12 mouse cellular contexts compared by ENCODE assay signal in the genomic region with DNA sequence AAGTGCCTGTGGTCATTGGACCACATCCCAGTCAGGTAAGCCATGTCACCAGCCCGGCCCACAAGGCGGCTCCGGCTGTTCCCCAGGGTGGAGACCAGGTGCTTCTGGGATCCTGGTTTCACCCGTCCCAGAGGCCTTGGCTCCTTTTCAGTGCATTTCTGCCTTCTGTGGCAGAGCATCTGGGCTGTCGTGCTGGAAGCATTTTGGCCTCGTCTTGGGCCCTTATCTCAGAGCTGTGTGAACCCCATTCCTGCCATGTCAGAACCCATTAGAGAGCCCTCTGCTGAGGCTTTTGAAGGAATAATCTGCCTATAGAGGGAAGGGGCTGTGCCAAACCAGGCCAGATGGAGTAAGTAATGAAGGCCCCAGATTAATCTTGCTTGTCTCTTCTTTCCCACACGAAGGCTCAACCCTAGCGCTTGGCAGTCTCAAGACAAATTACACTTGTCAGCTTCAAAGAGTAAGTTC.
DNase-seq lines count a peak whose midpoint lies in the region; ATAC-seq and TF ChIP-seq lines count a peak whose summit lies in the region.
"Had no signal": no experiment of that assay in that cellular context is flagged by ENCODE, and none has a peak within 500 bp of the region (broad histone marks: within the 10 kb centered on the region; RNA-seq: fewer than 3 reads in every experiment).

No protein-coding gene starts in this region.

- H3K4me3 ChIP-seq in heart, embryonic 11.5 days (ENCODE audit: low read depth, low read length), result no peak overlapping the region
- no peak overlapping the region for H3K4me3 ChIP-seq in hindbrain, postnatal 0 days (ENCODE audit: low read length)
- no peak overlapping the region for H3K4me3 ChIP-seq in midbrain, embryonic 14.5 days (replicated peaks; ENCODE audit: low read depth, low read length)

- 43% methylated on average over 8 of the region's 8 CpGs for WGBS in heart, embryonic 11.5 days (ENCODE audit: insufficient replicate concordance)
- WGBS in hindbrain, postnatal 0 days, result 40% methylated on average over 8 of the region's 8 CpGs
- 43% methylated on average over 8 of the region's 8 CpGs for WGBS in midbrain, embryonic 14.5 days

- H3K9ac ChIP-seq in heart, embryonic 11.5 days (ENCODE audit: low read depth, low read length), result no peak overlapping the region
- no peak overlapping the region for H3K9ac ChIP-seq in hindbrain, postnatal 0 days (replicated peaks; ENCODE audit: low read length)
- H3K9ac ChIP-seq in midbrain, embryonic 14.5 days (replicated peaks; ENCODE audit: low read length), result no peak overlapping the region
- H3K9ac ChIP-seq: liver, postnatal 0 days had no signal

- ATAC-seq in heart, embryonic 11.5 days (replicated peaks; ENCODE audit: insufficient number of reproducible peaks, low FRiP score, low TSS enrichment), result no peak
- peak; percentile 78 for ATAC-seq in hindbrain, postnatal 0 days
- ATAC-seq in midbrain, embryonic 14.5 days (ENCODE audit: low FRiP score, low TSS enrichment), result peak; percentile 34; the same call in 1 of the 2 replicates

- DNase-seq in heart, adult 11 months, result peak; percentile 92
- peak; percentile 88 for DNase-seq in brain, embryonic 14.5 days (ENCODE audit: low read depth)
- peak; percentile 81 for DNase-seq in hindbrain, postnatal 0 days (ENCODE audit: low spot score)
- DNase-seq in midbrain, embryonic 14.5 days, result peak; percentile 39
- DNase-seq in right cerebral cortex, postnatal 14 days, result no peak
- DNase-seq in gastrocnemius, postnatal 4 days (ENCODE audit: low spot score in 2 of 2), result no peak
- DNase-seq in left cerebral cortex, adult 9 months (ENCODE audit: low spot score in 2 of 2), result no peak
- DNase-seq: adrenal gland, adult 8-10 months; liver, postnatal 0 days; thymus, postnatal 36 days had no signal

- H3K36me3 ChIP-seq in heart, embryonic 11.5 days (ENCODE audit: control insufficient read depth, insufficient read depth, low read length), result no peaks in the 10 kb centered on the region
- no peaks in the 10 kb centered on the region for H3K36me3 ChIP-seq in hindbrain, postnatal 0 days (ENCODE audit: insufficient read depth, low read length)
- H3K36me3 ChIP-seq in midbrain, embryonic 14.5 days (ENCODE audit: control insufficient read depth, insufficient read depth, low read length), result no peaks in the 10 kb centered on the region

- no peak overlapping the region for H3K4me2 ChIP-seq in heart, embryonic 11.5 days
- no peak overlapping the region for H3K4me2 ChIP-seq in hindbrain, postnatal 0 days (ENCODE audit: low read depth, low read length)
- no peak overlapping the region for H3K4me2 ChIP-seq in midbrain, embryonic 14.5 days (ENCODE audit: low read length)

- TF ChIP-seq CTCF in brain, embryonic 14.5 days (IDR thresholded peaks at IDR 0.05; ENCODE audit: borderline replicate concordance, extremely low read depth, insufficient read depth, insufficient read length), result no peak
- TF ChIP-seq CTCF in hindbrain, postnatal 0 days (IDR thresholded peaks at IDR 0.05; ENCODE audit: low read depth), result no peak

- no peaks in the 10 kb centered on the region for H3K4me1 ChIP-seq in heart, embryonic 11.5 days (ENCODE audit: control insufficient read depth, insufficient read depth, low read length)
- H3K4me1 ChIP-seq in hindbrain, postnatal 0 days (ENCODE audit: insufficient read depth, low read length), result peaks cover 3% of the 10 kb centered on the region; the same call in 1 of the 2 replicates
- 0 out of 2 replicates have a peak, but pooled peaks cover 3% of the 10 kb centered on the region for H3K4me1 ChIP-seq in midbrain, embryonic 14.5 days (ENCODE audit: control insufficient read depth, insufficient read depth, low read length)

- H3K9me3 ChIP-seq in heart, embryonic 11.5 days (replicated peaks; ENCODE audit: control insufficient read depth, low read length), result no peaks in the 10 kb centered on the region
- H3K9me3 ChIP-seq in hindbrain, postnatal 0 days (ENCODE audit: low read length), result no peaks in the 10 kb centered on the region
- no peaks in the 10 kb centered on the region for H3K9me3 ChIP-seq in midbrain, embryonic 14.5 days (ENCODE audit: control insufficient read depth, low read length)

- TF ChIP-seq POLR2A in brain, embryonic 14.5 days (IDR thresholded peaks at IDR 0.05; ENCODE audit: borderline replicate concordance, extremely low read depth, insufficient read depth, insufficient read length, poor library complexity, severe bottlenecking), result no peak

- no peaks in the 10 kb centered on the region; the same call in 1 of the 2 replicates for H3K27me3 ChIP-seq in heart, embryonic 11.5 days (ENCODE audit: control insufficient read depth, insufficient read depth, low read length)
- H3K27me3 ChIP-seq in hindbrain, postnatal 0 days (ENCODE audit: insufficient read depth, low read length), result no peaks in the 10 kb centered on the region
- no peaks in the 10 kb centered on the region for H3K27me3 ChIP-seq in midbrain, embryonic 14.5 days (ENCODE audit: control insufficient read depth, insufficient read depth, low read length)
- H3K27me3 ChIP-seq: CH12.LX had no signal

- H3K27ac ChIP-seq in heart, embryonic 11.5 days (ENCODE audit: low read depth, low read length), result no peak overlapping the region
- peak overlapping the region; percentile 69; the same call in 1 of the 2 replicates for H3K27ac ChIP-seq in hindbrain, postnatal 0 days
- no peak overlapping the region for H3K27ac ChIP-seq in midbrain, embryonic 14.5 days (replicated peaks; ENCODE audit: low read depth, low read length)

Comparison
In these comparisons a context has a peak if more than half of its experiments do, and no peak if none do; other contexts are left out.
1. DNase-seq: peak in heart, adult 11 months (single experiment), brain, embryonic 14.5 days (single experiment), hindbrain, postnatal 0 days (single experiment) and midbrain, embryonic 14.5 days (single experiment); none in right cerebral cortex, postnatal 14 days (single experiment), gastrocnemius, postnatal 4 days (0 of 2) and left cerebral cortex, adult 9 months (0 of 2).